Mouse (Mus musculus) thymus, adult 18-20 months (tissue): ENCODE data around the gene Foxe1.

Experiments
- DNase-seq, 2 experiments: peaks; one replicate each; pipeline ENCODE4 v3.0.0; 2022; ENCODE audit warnings: mixed read lengths in 2 of 2

Foxe1 gene

DNA sequence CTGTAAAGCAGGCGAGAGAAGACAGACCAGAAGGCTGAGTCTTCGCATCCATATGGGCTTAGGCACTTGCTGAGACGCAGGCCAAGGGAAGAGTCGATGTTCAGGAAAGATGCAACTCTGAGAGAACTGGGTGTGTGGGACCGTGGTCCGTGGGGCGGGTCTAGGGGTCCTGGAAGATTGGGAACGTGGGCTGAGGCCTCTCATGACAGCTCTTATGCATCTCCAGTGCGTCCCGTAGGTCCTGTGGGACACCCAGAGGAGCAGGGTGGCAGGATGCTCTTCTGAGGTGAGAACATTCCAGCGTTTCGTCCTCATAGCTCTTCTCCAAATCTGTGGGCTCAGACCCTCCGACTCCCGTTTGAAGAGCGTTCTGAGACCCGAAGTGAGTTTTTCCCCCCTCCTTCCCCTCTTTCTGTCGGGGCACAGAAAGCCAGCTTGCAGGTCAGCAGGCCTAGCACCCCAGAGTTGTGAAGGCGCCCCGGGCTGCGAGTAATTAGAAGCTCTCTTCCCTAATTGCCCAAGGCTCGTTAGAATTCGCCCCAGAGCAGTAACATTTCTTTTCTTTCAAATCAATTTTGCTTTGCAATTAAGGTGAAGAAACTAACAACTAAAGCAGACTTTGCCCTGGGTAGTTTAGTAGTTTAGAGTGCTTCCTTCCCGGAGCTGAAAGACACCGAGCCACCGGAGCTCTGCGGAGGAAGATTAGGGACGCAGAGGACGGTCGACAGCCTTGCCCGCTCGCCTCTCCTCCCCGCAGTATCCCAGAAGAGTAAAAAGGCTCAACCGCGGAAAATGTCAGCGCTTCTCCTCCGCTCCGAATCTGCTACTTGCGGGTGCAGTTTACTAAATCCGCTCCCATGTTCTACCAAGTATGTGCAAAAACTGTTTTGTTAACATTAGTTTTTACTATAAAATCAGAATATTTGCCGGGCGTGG lies 4.4 kb downstream of the Foxe1 start:
- no peak for DNase-seq

- no peak for DNase-seq
Observed at GRCm38 (mm10) chr4:46348897-46349296, 5.5 kb downstream of the Foxe1 start.

GRCm38 (mm10) chr4:46349530-46349929 lies 6.1 kb downstream of the Foxe1 start:
- no peak for DNase-seq

DNA sequence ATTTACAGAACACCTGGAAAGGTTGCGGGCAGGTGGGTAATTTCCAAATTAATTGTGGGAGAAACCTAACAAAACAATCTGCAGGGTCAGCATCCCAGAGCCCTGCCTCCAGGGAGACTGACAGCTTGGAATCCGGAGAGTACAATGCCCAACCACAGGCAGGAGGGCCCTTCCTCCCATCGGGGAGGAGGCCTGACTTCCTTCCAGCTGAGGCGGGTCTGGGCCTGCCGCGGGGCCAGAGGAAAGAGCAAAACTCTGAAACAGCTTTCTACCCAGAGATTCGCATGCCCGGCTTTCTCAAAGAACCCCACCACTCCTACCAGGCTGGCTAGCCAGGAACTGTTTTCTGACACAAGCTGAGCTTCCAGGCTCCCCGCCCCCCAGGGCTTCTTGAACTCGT lies 9.6 kb downstream of the Foxe1 start:
- no peak for DNase-seq

DNA sequence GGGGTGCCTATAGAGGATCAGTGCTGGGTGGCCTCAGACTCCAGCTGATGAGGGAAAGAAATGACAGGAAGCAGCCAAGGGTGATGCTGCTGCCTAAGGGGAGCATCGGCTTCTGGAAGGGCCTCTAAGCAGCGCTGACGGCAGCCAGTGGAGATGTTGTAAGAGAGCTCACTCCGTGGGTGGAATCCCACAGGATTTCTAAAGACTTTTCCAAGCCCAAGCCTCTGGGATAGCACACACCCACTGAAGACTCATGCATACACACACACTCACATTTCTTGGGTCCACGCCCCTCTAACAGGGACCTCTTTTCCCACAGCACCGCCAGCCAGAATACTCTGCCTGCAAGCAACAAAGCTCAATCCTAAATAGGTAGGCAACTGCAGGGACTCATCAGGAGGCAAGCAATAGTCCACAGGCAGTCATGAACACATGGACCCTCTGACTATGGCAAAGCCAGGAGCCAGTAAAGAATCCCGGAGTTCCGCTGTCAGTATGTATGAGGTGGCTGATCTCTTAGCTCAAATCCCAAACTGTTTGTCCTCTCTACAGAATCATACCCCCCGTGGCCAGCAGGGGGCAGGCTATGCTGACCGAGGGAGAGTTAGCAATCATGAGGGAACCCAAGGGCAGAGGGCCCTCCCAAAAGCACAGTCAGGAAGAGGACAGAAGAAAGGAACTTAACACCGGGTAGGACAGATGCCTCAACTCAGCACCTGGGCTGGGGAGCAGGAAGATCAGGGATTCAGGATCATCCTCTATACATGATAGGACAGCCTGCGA lies 13.1 kb downstream of the Foxe1 start:
- peak in 1 of 2 experiments; percentile 16 for DNase-seq

DNA sequence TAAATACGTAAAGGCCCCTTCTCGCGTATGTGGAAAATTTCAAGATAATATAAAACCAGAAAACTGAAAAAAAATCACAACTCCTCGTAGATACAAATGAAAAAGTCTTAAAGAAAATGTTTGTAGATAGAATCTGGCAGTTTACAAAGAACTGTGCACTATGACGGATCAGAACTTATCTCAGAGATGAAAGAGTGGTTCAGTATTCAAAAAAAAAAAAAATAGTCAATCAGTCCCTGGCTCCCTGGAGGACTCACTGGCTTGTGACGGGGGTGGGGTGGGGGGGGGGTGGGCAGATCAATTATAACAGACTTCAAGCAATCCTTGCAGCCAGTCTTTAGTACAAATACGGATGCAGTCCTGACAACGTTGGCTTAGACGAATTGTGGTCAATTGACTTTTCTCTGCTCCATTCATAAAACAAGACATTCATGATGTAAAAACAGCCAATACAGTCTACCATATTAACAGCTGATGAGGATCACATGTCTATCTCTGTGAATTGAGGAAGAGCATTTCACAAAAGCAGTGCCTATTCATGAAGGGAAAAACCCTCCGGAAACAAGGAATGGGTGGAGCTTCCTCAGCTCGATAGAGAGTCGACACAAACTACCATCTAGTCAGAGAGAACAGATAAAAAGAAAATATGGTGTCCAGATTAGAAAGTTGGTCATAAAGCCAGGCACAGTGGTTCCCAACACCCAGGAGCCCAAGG lies 16.3 kb downstream of the Foxe1 start:
- no peak for DNase-seq

DNA sequence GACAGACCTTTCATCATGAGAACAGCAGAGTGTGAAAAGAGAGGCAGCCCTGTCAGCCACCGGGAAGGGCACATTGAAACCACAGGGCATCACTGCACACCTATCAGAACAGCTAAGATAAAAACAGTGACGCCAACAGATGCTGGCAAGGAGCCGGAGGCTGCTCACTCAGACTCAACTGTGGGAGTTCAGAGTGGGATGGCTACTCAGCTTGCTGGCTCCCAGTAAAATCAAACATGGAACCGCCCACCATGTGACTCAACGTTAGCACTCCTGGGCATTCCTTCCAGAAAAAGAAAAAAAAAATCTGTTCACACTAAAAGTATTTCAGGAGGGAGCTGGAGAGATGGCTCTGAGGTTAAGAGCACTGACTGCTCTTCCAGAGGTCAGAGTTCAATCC lies 17.8 kb downstream of the Foxe1 start:
- DNase-seq = no peak

DNA sequence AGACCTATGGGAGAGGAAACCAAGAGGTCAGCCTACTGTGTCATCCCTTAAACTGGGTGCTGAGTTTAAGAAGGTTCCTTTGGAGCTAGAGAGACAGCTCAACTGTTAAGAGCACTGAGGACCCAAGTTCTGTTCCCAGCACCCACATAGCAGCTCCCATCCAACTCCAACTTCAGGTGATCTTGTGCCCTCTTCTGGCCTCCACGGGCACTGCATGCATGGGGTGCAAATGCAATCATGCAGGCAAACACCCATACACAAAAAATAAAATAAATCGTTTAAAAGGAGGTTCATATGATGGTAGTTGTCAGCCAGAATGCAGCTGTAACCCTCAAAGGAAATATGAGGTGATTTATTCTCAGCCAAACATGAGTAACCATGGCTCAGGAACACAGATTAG lies 21.0 kb downstream of the Foxe1 start:
- no peak for DNase-seq

GRCm38 (mm10) chr4:46367487-46367959 lies 24.1 kb downstream of the Foxe1 start:
- no peak for DNase-seq

DNA sequence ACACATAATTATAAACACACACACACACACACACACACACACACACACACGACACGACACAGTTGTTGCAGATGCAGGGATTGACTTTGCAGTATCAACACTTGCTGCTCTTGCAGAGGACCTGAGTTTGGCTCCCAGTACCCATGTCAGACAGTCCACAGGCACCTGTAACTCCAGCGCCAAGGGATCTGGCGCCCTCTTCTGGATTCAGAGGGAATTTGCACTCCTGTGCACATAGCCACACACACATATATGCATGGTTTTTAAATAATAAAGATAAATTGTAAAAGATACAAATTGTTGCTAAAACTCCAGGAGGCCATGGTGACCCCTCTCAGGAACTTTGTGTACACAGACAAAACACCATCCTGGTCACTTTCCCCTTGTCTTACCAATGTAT lies 25.7 kb downstream of the Foxe1 start:
- DNase-seq = no peak

GRCm38 (mm10) chr4:46370406-46370805 lies 27.0 kb downstream of the Foxe1 start:
- DNase-seq = no peak

DNA sequence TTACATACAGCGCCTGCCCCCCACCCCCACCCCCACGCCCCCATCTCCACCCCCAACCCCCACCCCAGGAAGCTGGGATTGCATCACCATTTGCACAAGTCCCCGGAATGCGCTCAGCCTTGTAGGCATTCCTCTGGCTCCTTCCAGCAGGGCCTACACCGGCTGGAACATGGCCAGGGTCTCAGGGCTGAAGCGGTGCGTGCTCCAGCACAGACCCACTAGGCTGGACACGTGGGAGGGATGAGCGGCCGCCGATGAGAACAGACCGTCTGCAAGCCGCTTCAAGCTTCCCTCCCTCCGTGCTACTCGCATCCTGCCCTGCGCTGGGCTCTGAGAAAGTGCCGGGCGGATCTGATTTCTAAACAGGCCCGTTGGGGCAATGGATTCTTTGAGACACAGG lies 27.6 kb downstream of the Foxe1 start:
- no peak for DNase-seq

- DNase-seq = no peak
Observed at GRCm38 (mm10) chr4:46374455-46374854, 31.0 kb downstream of the Foxe1 start.

DNA sequence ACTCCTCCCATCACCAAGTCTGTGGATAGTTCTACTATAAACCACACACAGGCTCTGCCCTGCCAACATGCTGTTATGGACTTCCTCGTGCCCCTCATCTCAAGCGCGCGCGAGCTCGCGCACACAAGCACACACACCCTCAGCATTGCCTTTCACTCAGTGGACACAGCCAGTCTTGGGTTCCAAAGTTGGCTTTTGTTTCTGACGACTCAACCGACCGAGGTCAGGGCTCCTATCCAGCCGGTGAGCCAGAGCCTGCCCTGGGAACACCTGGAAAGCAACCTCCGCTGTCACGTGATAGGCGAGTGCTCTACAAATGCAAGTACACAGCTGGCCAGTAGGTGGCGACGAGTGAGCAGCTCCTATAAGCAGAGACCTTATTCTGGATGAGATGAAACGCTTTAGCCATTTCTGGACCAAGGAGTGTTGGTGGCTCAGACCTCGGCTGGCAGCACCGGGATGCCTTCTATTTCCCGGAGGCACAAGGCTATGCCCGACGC lies 31.5 kb downstream of the Foxe1 start:
- DNase-seq = peak; percentile 54 to 64

DNA sequence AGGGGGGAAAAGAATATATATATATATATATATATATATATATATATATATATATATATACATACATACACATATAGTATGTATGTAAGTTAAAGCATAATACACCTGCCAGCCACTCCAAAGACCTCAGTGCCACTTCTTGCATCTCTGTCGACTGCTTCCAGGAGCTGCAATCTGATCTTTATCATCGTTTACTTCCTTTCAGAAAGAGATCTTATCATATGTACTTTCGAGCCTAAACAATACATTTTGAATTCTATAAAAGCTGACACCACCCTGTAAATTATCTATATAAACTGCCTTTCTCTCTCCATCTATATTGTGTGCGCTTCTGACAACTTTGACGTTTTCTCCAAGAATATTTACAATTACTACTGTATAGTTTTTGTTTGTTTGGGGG lies 45.1 kb downstream of the Foxe1 start:
- no peak for DNase-seq

- DNase-seq = peak; percentile 85 to 92
Observed at GRCm38 (mm10) chr4:46389013-46389611, 45.7 kb downstream of the Foxe1 start, which contains the start of gene Trmo. Gene Trmo (minus strand): TSS chr4:46389437.

GRCm38 (mm10) chr4:46389612-46390341 lies 46.4 kb downstream of the Foxe1 start:
- DNase-seq = peak in 1 of 2 experiments; percentile 39

DNA sequence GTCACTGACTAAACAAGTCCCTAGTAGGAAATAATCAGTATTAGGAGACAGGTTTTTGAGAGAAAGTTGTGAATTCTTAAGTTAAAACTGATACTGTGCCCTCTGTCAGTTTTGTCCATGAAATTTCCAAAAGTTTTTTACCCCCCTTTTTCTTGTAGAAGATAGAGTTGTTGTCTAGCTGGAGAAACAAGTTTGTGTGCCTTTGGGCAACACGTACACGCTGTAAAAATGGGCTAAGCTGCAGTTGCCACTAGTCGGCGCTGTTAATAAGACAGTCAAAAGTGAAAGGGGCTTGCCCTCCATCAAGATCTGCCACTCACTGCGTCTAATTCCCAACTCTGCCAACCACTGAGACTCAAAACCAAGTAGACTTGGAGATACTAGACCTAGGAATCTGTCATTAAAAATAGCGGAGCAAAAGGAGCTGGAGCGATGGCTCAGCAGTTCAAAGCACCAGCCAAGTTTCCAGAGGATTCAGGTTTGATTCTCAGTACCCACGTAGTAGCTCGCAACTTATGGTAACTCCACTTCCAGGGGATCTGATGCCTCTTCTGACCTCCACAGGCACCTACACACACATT lies 47.1 kb downstream of the Foxe1 start:
- DNase-seq = peak; percentile 61 to 80

DNA sequence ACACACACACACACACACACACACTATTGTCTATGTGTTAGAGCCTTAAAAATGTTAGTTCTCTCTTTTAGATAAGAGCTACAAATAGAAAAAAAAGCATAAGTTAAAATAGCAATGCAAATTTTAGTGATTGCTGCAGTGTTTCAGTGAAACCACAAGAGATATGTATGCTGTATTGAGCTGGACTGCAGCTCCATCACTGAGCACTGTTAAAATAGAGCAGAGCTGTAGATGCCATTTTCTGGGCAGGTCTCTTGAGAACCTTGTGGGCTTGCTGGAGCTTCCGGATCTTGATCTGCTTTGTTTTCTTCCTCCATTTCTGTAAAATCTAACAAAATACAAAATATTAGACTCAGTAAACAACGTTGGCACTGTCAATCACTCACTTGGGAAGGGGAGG lies 51.0 kb downstream of the Foxe1 start:
- DNase-seq = no peak

DNA sequence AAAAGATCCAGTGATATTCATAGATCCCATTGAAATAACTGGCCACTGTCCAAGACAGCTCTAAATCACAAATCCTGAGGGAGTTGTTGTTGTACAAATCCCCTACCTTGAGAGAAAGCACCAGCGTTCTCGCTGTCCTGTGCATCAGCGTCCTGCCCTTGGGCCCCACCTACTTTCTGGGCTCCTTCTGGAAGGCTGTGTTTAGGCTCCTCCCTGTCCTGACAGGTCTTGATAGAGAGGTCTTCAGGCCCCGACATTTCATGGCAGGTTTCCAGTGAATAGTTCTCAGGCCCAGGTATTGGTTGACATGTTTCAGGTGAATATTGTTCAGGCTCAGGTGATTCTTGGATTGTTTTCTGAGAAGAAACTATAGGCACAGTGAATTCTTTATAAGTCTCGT lies 52.3 kb downstream of the Foxe1 start:
- no peak for DNase-seq
